Mouse (Mus musculus): ENCODE data around the gene Palld.

DNA sequence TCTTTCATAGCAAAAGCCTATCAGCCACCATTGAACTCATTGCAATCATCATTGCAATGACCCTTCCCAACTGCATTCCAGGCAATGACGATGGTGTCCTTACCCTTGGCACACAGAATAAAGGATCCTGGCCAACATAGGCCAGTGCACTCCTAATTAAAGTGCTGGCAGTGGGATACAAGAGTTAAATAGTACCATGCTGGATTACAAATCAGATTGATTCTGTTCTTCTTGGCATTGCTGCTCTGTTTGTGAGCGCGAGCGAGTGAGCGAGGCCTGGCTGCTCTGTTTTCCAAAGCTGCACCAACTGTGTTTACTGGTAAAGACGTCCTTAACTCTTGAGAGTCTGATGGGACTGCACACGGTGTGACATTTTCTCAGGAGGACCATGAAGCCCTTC, 37.1 kb downstream of the Palld start:
- TF ChIP-seq NELFE (IDR thresholded peaks at IDR 0.05; ENCODE audit: low read depth, low read length) (no peak), EP300 (IDR thresholded peaks at IDR 0.05; ENCODE audit: low read length) (no peak), E2F4 (IDR thresholded peaks at IDR 0.05; ENCODE audit: insufficient replicate concordance, low read depth, low read length) (no peak), TCF12 (IDR thresholded peaks at IDR 0.05; ENCODE audit: low read depth, low read length) (no peak), CTCF (conservative IDR thresholded peaks at IDR 0.05 in 1 of 2, IDR thresholded peaks at IDR 0.05 in 1 of 2; ENCODE audit: low read depth in 2 of 2, low read length in 2 of 2) (no peak), MAX (IDR thresholded peaks at IDR 0.05; ENCODE audit: low read length) (no peak), KAT2A (IDR thresholded peaks at IDR 0.05; ENCODE audit: insufficient replicate concordance, low read length) (no peak), ZNF384 (IDR thresholded peaks at IDR 0.05; ENCODE audit: low read depth, low read length) (no peak), JUND (conservative IDR thresholded peaks at IDR 0.05; ENCODE audit: low read depth, low read length) (no peak)
